7 mouse cellular contexts compared by ENCODE assay signal in genomic region chr9:50698418-50699409, GRCm38 (mm10). TPM values are rescaled to one million over a fixed set of nuclear protein-coding genes. Genes with fewer than 3 reads are reported as not detected.
DNase-seq lines count a peak whose midpoint lies in the region; ATAC-seq lines count a peak whose summit lies in the region.

No protein-coding gene starts in this region.

- peak; percentile 23 for DNase-seq in R1 (ENCODE audit: low read depth, low spot score)
- DNase-seq in cerebellum, adult 8-10 months = peak; percentile 67
- peak; percentile 59 to 71 for DNase-seq in frontal cortex, postnatal 36 days (ENCODE audit: low spot score in 2 of 2)
- DNase-seq in induced T-regulatory cell, adult 2 months (ENCODE audit: low read depth) = peak; percentile 54
- DNase-seq in left cerebral cortex, postnatal 36 days (ENCODE audit: low spot score in 2 of 2) = peak; percentile 60 to 76
- peak; percentile 40 to 49 for DNase-seq in right cerebral cortex, postnatal 36 days (ENCODE audit: low spot score in 2 of 2)

- ATAC-seq in megakaryocyte progenitor cell, adult 5-6 weeks (replicated peaks; ENCODE audit: poor library complexity) = peak; percentile 36; the same call in 1 of the 2 replicates

- intact Hi-C loops in left cerebral cortex, postnatal 36 days (cut with DNase I) = loop anchor here (2.0 to 5.0 kb wide), 2 partner anchors 39 to 70 kb away; partner anchors contain the start of genes Dixdc1 and Fdxacb1

RNA-seq across cellular contexts. Expression of gene Dlat, which starts 39.1 kb away (rescaled TPM):
- total RNA-seq in left cerebral cortex, postnatal 36 days (2021) = 100 to 1,000 TPM; 116 to 117 TPM
- 47.2 and 58.0 TPM in 2 replicates for total RNA-seq in megakaryocyte progenitor cell, adult 5-6 weeks (2015)
- total RNA-seq in megakaryocyte progenitor cell, adult 5-6 weeks (2017) = 47.9 and 48.0 TPM in 2 replicates

RNA-seq across cellular contexts. Expression of gene Dixdc1, which starts 40.6 kb away (rescaled TPM):
- total RNA-seq in left cerebral cortex, postnatal 36 days (2021) = 10 to 100 TPM; 79.6 to 82.8 TPM
- total RNA-seq in megakaryocyte progenitor cell, adult 5-6 weeks (2015) = 0.07 and 0.22 TPM in 2 replicates
- total RNA-seq in megakaryocyte progenitor cell, adult 5-6 weeks (2017) = 0.42 and 0.44 TPM in 2 replicates

RNA-seq across cellular contexts. Expression of gene 2310030G06Rik, which starts 47.6 kb away (rescaled TPM):
- 1 to 10 TPM; 2.4 to 3.2 TPM for total RNA-seq in left cerebral cortex, postnatal 36 days (2021)
- total RNA-seq in megakaryocyte progenitor cell, adult 5-6 weeks (2015) = 0.64 TPM in 1 of 2 replicates, not detected in the other
- total RNA-seq in megakaryocyte progenitor cell, adult 5-6 weeks (2017) = 0.71 TPM in 1 of 2 replicates, not detected in the other

RNA-seq across cellular contexts. Expression of gene Cryab, which starts 52.4 kb away (rescaled TPM):
- total RNA-seq in left cerebral cortex, postnatal 36 days (2021) = 100 to 1,000 TPM; 151 to 182 TPM
- 0.71 and 0.99 TPM in 2 replicates for total RNA-seq in megakaryocyte progenitor cell, adult 5-6 weeks (2015)
- total RNA-seq in megakaryocyte progenitor cell, adult 5-6 weeks (2017) = 0.34 and 0.54 TPM in 2 replicates

RNA-seq across cellular contexts. Expression of gene Hspb2, which starts 53.4 kb away (rescaled TPM):
- total RNA-seq in left cerebral cortex, postnatal 36 days (2021) = 1 to 10 TPM; 1.2 to 2.4 TPM
- not detected in 2 replicates for total RNA-seq in megakaryocyte progenitor cell, adult 5-6 weeks (2015)
- total RNA-seq in megakaryocyte progenitor cell, adult 5-6 weeks (2017) = not detected in 2 replicates

Comparison
In these comparisons a context has a peak if more than half of its experiments do, and no peak if none do; other contexts are left out.
1. Peak in every context shown above with its lines: DNase-seq and ATAC-seq.
2. RNA of gene Dixdc1, which starts 40.6 kb away (total RNA-seq): 79.6 to 82.8 TPM in left cerebral cortex, postnatal 36 days; 0.07 to 0.44 TPM in megakaryocyte progenitor cell, adult 5-6 weeks; every median in the first group is over 10 times any median in the second.